Mouse (Mus musculus) embryonic fibroblast, embryonic 13.5 days (primary cell): ENCODE data around the gene Klhdc10.

Source experiments
- CTCF ChIP-seq: IDR thresholded peaks from 2 replicates; pipeline ENCODE4 v1.5.1; 2011; ENCODE audit warnings: mild to moderate bottlenecking, control low read depth, low read length, moderate library complexity, borderline replicate concordance; ENCODE audit not compliant: insufficient read depth
- POLR2A ChIP-seq: IDR thresholded peaks from 2 replicates; pipeline ENCODE4 v1.6.1; 2011; ENCODE audit warnings: low read depth, mild to moderate bottlenecking, control low read depth, low read length, moderate library complexity

GRCm38 (mm10) chr6:30403465-30403864, 1.8 kb downstream of the Klhdc10 start:
- TF ChIP-seq POLR2A (no peak), CTCF (peak; percentile 53; the same call in 1 of the 2 replicates)
